Mouse (Mus musculus): ENCODE measurements around the gene St3gal6.

The St3gal6 gene

GRCm38 (mm10) chr16:58523972-58524850, at the start of gene St3gal6:
Gene St3gal6, minus strand, starts transcription at chr16:58524243.
- DNase-seq (ENCODE audit: low spot score): no peak

GRCm38 (mm10) chr16:58570694-58571264, 46.7 kb upstream of the St3gal6 start:
- no peak for DNase-seq (ENCODE audit: low spot score)

- DNase-seq (ENCODE audit: low spot score): no peak
These were observed 37.2 kb upstream of the St3gal6 start for GRCm38 (mm10) chr16:58561196-58561595.

- DNase-seq (ENCODE audit: low spot score): no peak
These were observed 32.2 kb upstream of the St3gal6 start for GRCm38 (mm10) chr16:58556067-58556830.

GRCm38 (mm10) chr16:58554673-58555072, 30.6 kb upstream of the St3gal6 start:
- no peak for DNase-seq (ENCODE audit: low spot score)

GRCm38 (mm10) chr16:58548042-58548441, 24.0 kb upstream of the St3gal6 start:
- DNase-seq (ENCODE audit: low spot score): no peak

- peak; percentile 22 for DNase-seq (ENCODE audit: low spot score)
These were observed 22.1 kb upstream of the St3gal6 start for GRCm38 (mm10) chr16:58546128-58546527.

- DNase-seq (ENCODE audit: low spot score): no peak
These were observed 15.4 kb upstream of the St3gal6 start for GRCm38 (mm10) chr16:58539490-58539889.

GRCm38 (mm10) chr16:58539011-58539410, 15.0 kb upstream of the St3gal6 start:
- no peak for DNase-seq (ENCODE audit: low spot score)

- DNase-seq (ENCODE audit: low spot score): no peak
These were observed 12.0 kb upstream of the St3gal6 start for GRCm38 (mm10) chr16:58536076-58536475.

- no peak for DNase-seq (ENCODE audit: low spot score)
These were observed 11.2 kb upstream of the St3gal6 start for GRCm38 (mm10) chr16:58535236-58535635.

- DNase-seq (ENCODE audit: low spot score): peak; percentile 47
These were observed 10.5 kb upstream of the St3gal6 start for GRCm38 (mm10) chr16:58534245-58535142.

GRCm38 (mm10) chr16:58533742-58534141, 9.7 kb upstream of the St3gal6 start:
- no peak for DNase-seq (ENCODE audit: low spot score)

- DNase-seq (ENCODE audit: low spot score): no peak
These were observed 9.2 kb upstream of the St3gal6 start for GRCm38 (mm10) chr16:58533254-58533653.

- DNase-seq (ENCODE audit: low spot score): no peak
These were observed 8.5 kb upstream of the St3gal6 start for GRCm38 (mm10) chr16:58532511-58532910.

GRCm38 (mm10) chr16:58527817-58528216, 3.8 kb upstream of the St3gal6 start:
- DNase-seq (ENCODE audit: low spot score): no peak

GRCm38 (mm10) chr16:58526729-58527128, 2.7 kb upstream of the St3gal6 start:
- DNase-seq (ENCODE audit: low spot score): no peak

- DNase-seq (ENCODE audit: low spot score): no peak
These were observed 1.8 kb upstream of the St3gal6 start for GRCm38 (mm10) chr16:58525832-58526231.

- DNase-seq (ENCODE audit: low spot score): peak; percentile 70
These were observed 791 bp downstream of the St3gal6 start for GRCm38 (mm10) chr16:58523044-58523859.

- DNase-seq (ENCODE audit: low spot score): no peak
These were observed 1.4 kb downstream of the St3gal6 start for GRCm38 (mm10) chr16:58522677-58523043.

- no peak for DNase-seq (ENCODE audit: low spot score)
These were observed 2.1 kb downstream of the St3gal6 start for GRCm38 (mm10) chr16:58521900-58522299.
